Mouse (Mus musculus) ES-E14 (cell line): ENCODE data around the gene Gbp2b. TPM values are rescaled to one million over a fixed set of nuclear protein-coding genes. Genes with fewer than 3 reads are reported as not detected.

Experiments used
- DNase-seq: peaks from one replicate; pipeline ENCODE4 v3.0.0-alpha.2; 2013; ENCODE audit warnings: low read depth, low spot score
- H3K27ac ChIP-seq: 2 replicates; pipeline ENCODE4 v1.5.1; 2012; ENCODE audit warnings: low read depth, mild to moderate bottlenecking, low read length, moderate library complexity, mixed read lengths; ENCODE audit not compliant: poor library complexity, insufficient read depth, severe bottlenecking
- H3K36me3 ChIP-seq: 2 replicates; pipeline ENCODE4 v1.6.1; 2012; ENCODE audit warnings: mild to moderate bottlenecking, low read length, moderate library complexity, mixed read lengths; ENCODE audit not compliant: control insufficient read depth, poor library complexity, insufficient read depth, severe bottlenecking
- H3K4me1 ChIP-seq, 2 experiments: fragments of 150-350 bp in 1 of 2; sonication (generic) in 1 of 2; 2 replicates each; pipeline ENCODE4 v1.6.1; 2012; ENCODE audit warnings: low read length in 2 of 2, mild to moderate bottlenecking in 1 of 2, mixed read lengths in 1 of 2; ENCODE audit not compliant: control insufficient read depth in 2 of 2, insufficient read depth in 2 of 2, poor library complexity in 1 of 2
- H3K4me3 ChIP-seq, 2 experiments: fragments of 150-350 bp in 1 of 2; sonication (generic) in 1 of 2; 2 replicates each; pipeline ENCODE4 v1.5.1; 2012; ENCODE audit warnings: low read length in 2 of 2, low read depth in 1 of 2, mild to moderate bottlenecking in 1 of 2, mixed read lengths in 1 of 2; ENCODE audit not compliant: insufficient read depth in 1 of 2, poor library complexity in 1 of 2, severe bottlenecking in 1 of 2
- H3K9ac ChIP-seq: 2 replicates; pipeline ENCODE4 v1.6.1; 2012; ENCODE audit warnings: low read depth, mild to moderate bottlenecking, low read length, mixed read lengths; ENCODE audit not compliant: poor library complexity, insufficient read depth, severe bottlenecking
- H3K9me3 ChIP-seq: fragments of 150-350 bp; sonication (generic); 2 replicates; pipeline ENCODE4 v1.6.1; 2012; ENCODE audit warnings: low read depth, mild to moderate bottlenecking, low read length; ENCODE audit not compliant: control insufficient read depth, insufficient read depth
- CHD2 ChIP-seq: IDR thresholded peaks from 2 replicates; pipeline ENCODE4 v1.6.1; 2014; ENCODE audit warnings: mild to moderate bottlenecking, low read depth, low read length, inconsistent platforms
- HCFC1 ChIP-seq: IDR thresholded peaks from 2 replicates; pipeline ENCODE4 v1.6.1; 2012; ENCODE audit warnings: low read length, inconsistent platforms, borderline replicate concordance; ENCODE audit not compliant: insufficient read depth
- MAFK ChIP-seq: IDR thresholded peaks from 2 replicates; pipeline ENCODE4 v1.6.1; 2014; ENCODE audit warnings: mild to moderate bottlenecking, low read depth, low read length, inconsistent platforms; ENCODE audit not compliant: insufficient read depth
- ZC3H11A ChIP-seq: IDR thresholded peaks from 2 replicates; pipeline ENCODE4 v1.6.1; 2012; ENCODE audit warnings: low read depth, mild to moderate bottlenecking, inconsistent platforms, low read length, borderline replicate concordance
- ZNF384 ChIP-seq: IDR thresholded peaks from 2 replicates; pipeline ENCODE4 v1.6.1; 2012; ENCODE audit warnings: low read depth, low read length, inconsistent platforms
- in situ Hi-C, 2 experiments: fragments of 600-800 bp; cut with MboI; formaldehyde crosslinking; loops; one replicate each; pipeline ENCODE4 v1.15.1; 2025; ENCODE audit warnings: low sequenced_read_pairs in 2 of 2, inconsistent platforms in 1 of 2; ENCODE audit not compliant: unreplicated experiment in 2 of 2
- total RNA-seq: library from RNA; depleted of rRNA; stranded (reverse); fragments of 300-350 nt; gene quantifications from 2 replicates; pipeline ENCODE4 v1.2.3, GENCODE M21; 2012

Gene Gbp2b
- total RNA-seq, 1 experiment: 5.6 TPM

- Histone ChIP-seq H3K36me3 (no peaks in the 10 kb centered on the region), H3K9ac (no peak overlapping the region), H3K4me1 (no peaks in the 10 kb centered on the region), H3K4me3 (no peak overlapping the region), H3K27ac (no peak overlapping the region), H3K9me3 (no peaks in the 10 kb centered on the region)
- TF ChIP-seq ZC3H11A: no peak
- no peak for DNase-seq
- in situ Hi-C loops: no loop called here
These were observed 23.9 kb upstream of the Gbp2b start for GRCm38 (mm10) chr3:142570738-142571137.

- in situ Hi-C loops: no loop called here
- Histone ChIP-seq H3K27ac (no peak overlapping the region), H3K9me3 (no peaks in the 10 kb centered on the region), H3K4me1 (no peaks in the 10 kb centered on the region), H3K4me3 (no peak overlapping the region), H3K36me3 (no peaks in the 10 kb centered on the region), H3K9ac (no peak overlapping the region)
- no peak for DNase-seq
- TF ChIP-seq ZNF384 (no peak), MAFK (no peak), CHD2 (no peak), ZC3H11A (no peak), HCFC1 (no peak)
These were observed 17.5 kb upstream of the Gbp2b start for GRCm38 (mm10) chr3:142577108-142577507.

- DNase-seq: no peak
- in situ Hi-C loops: no loop called here
- Histone ChIP-seq H3K27ac (no peak overlapping the region), H3K4me1 (no peaks in the 10 kb centered on the region), H3K9me3 (no peaks in the 10 kb centered on the region), H3K9ac (no peak overlapping the region), H3K36me3 (no peaks in the 10 kb centered on the region), H3K4me3 (no peak overlapping the region)
- TF ChIP-seq ZNF384 (no peak), MAFK (no peak), HCFC1 (no peak), CHD2 (no peak), ZC3H11A (no peak)
These were observed 16.3 kb upstream of the Gbp2b start for GRCm38 (mm10) chr3:142578342-142578741.

GRCm38 (mm10) chr3:142583067-142583466 lies 11.6 kb upstream of the Gbp2b start:
- Histone ChIP-seq H3K4me3 (no peak overlapping the region), H3K36me3 (no peaks in the 10 kb centered on the region), H3K9me3 (no peaks in the 10 kb centered on the region), H3K4me1 (no peaks in the 10 kb centered on the region), H3K9ac (no peak overlapping the region), H3K27ac (no peak overlapping the region)
- DNase-seq: no peak
- in situ Hi-C loops: no loop called here
- TF ChIP-seq HCFC1: no peak
- no peak for TF ChIP-seq CHD2
- TF ChIP-seq ZC3H11A: no peak

- H3K27ac ChIP-seq: no peak overlapping the region
- no peaks in the 10 kb centered on the region for H3K4me1 ChIP-seq
- no peaks in the 10 kb centered on the region for H3K9me3 ChIP-seq
- in situ Hi-C loops: no loop called here
- DNase-seq: no peak
- H3K4me3 ChIP-seq: no peak overlapping the region
- H3K9ac ChIP-seq: no peak overlapping the region
- TF ChIP-seq CHD2: no peak
- TF ChIP-seq ZC3H11A: no peak
- TF ChIP-seq ZNF384: no peak
- TF ChIP-seq HCFC1: no peak
- no peak for TF ChIP-seq MAFK
- H3K36me3 ChIP-seq: no peaks in the 10 kb centered on the region
These were observed 7.3 kb upstream of the Gbp2b start for GRCm38 (mm10) chr3:142587386-142587785.
